8 mouse cellular contexts compared by ENCODE assay signal in genomic region chr11:115509773-115510506, GRCm38 (mm10). TPM values are rescaled to one million over a fixed set of nuclear protein-coding genes. Genes with fewer than 3 reads are reported as not detected.
DNase-seq lines count a peak whose midpoint lies in the region; ATAC-seq lines count a peak whose summit lies in the region.

No protein-coding gene starts in this region.

- H3K9ac ChIP-seq in hindbrain, embryonic 13.5 days, result peak overlapping the region; percentile 100
- H3K9ac ChIP-seq in midbrain, embryonic 13.5 days (replicated peaks), result peak overlapping the region; percentile 100

- peaks cover 71% of the 10 kb centered on the region for H3K4me1 ChIP-seq in embryonic facial prominence, embryonic 10.5 days
- peaks cover 72% of the 10 kb centered on the region for H3K4me1 ChIP-seq in hindbrain, embryonic 13.5 days (replicated peaks)
- H3K4me1 ChIP-seq in midbrain, embryonic 13.5 days (replicated peaks), result peaks cover 71% of the 10 kb centered on the region

- no peaks in the 10 kb centered on the region for H3K27me3 ChIP-seq in embryonic facial prominence, embryonic 10.5 days (replicated peaks; ENCODE audit: low read depth, poor library complexity, severe bottlenecking)
- no peaks in the 10 kb centered on the region for H3K27me3 ChIP-seq in hindbrain, embryonic 13.5 days
- no peaks in the 10 kb centered on the region for H3K27me3 ChIP-seq in midbrain, embryonic 13.5 days

- 51% methylated on average over 6 of the region's 6 CpGs for WGBS in embryonic facial prominence, embryonic 10.5 days
- 39% methylated on average over 6 of the region's 6 CpGs for WGBS in hindbrain, embryonic 13.5 days
- 33% methylated on average over 6 of the region's 6 CpGs for WGBS in midbrain, embryonic 13.5 days

- H3K9me3 ChIP-seq in embryonic facial prominence, embryonic 10.5 days, result no peaks in the 10 kb centered on the region
- no peaks in the 10 kb centered on the region for H3K9me3 ChIP-seq in hindbrain, embryonic 13.5 days
- H3K9me3 ChIP-seq in midbrain, embryonic 13.5 days, result no peaks in the 10 kb centered on the region

- peaks cover 35% of the 10 kb centered on the region for H3K36me3 ChIP-seq in embryonic facial prominence, embryonic 10.5 days (replicated peaks)
- H3K36me3 ChIP-seq in hindbrain, embryonic 13.5 days, result peaks cover 2% of the 10 kb centered on the region
- H3K36me3 ChIP-seq in midbrain, embryonic 13.5 days, result peaks cover 20% of the 10 kb centered on the region

- peak overlapping the region; percentile 61; the same call in 1 of the 2 replicates for H3K27ac ChIP-seq in embryonic facial prominence, embryonic 10.5 days (replicated peaks)
- no peak overlapping the region for H3K27ac ChIP-seq in hindbrain, embryonic 13.5 days
- peak overlapping the region; percentile 49 for H3K27ac ChIP-seq in midbrain, embryonic 13.5 days

- DNase-seq in lung, postnatal 10 days, result peak; percentile 22
- DNase-seq in lung, postnatal 14 days, result no peak
- DNase-seq in embryonic facial prominence, embryonic 10.5 days (ENCODE audit: low spot score), result peak; percentile 31
- DNase-seq in adrenal gland, postnatal 25 days, result no peak
- DNase-seq in left cerebral cortex, adult 8-10 months (ENCODE audit: low spot score in 2 of 2), result no peak
- no peak for DNase-seq in left cerebral cortex, adult 9 months (ENCODE audit: low spot score in 2 of 2)

- ATAC-seq in hindbrain, embryonic 13.5 days (ENCODE audit: low FRiP score), result no peak
- no peak for ATAC-seq in midbrain, embryonic 13.5 days

- H3K4me3 ChIP-seq in embryonic facial prominence, embryonic 10.5 days, result peak overlapping the region; percentile 92
- H3K4me3 ChIP-seq in hindbrain, embryonic 13.5 days, result peak overlapping the region; percentile 98
- H3K4me3 ChIP-seq in midbrain, embryonic 13.5 days (replicated peaks), result peak overlapping the region; percentile 100

- peak overlapping the region; percentile 80 for H3K4me2 ChIP-seq in hindbrain, embryonic 13.5 days
- peak overlapping the region; percentile 76 for H3K4me2 ChIP-seq in midbrain, embryonic 13.5 days (replicated peaks)

RNA-seq across cellular contexts. Expression of gene Jpt1, which starts 4.2 kb away (rescaled TPM):
- polyA plus RNA-seq in embryonic facial prominence, embryonic 10.5 days (2016; fragmentation: Nextera tagmentation; extraction: Ambion mirVana), result 592 and 614 TPM in 2 replicates
- polyA plus RNA-seq in hindbrain, embryonic 13.5 days (2015; fragmentation: Nextera tagmentation; extraction: Ambion mirVana), result 1,452 and 1,454 TPM in 2 replicates
- 1,462 and 1,532 TPM in 2 replicates for polyA plus RNA-seq in midbrain, embryonic 13.5 days (2015; fragmentation: Nextera tagmentation; extraction: Ambion mirVana)
- 91.7 and 92.8 TPM in 2 replicates for total RNA-seq in adrenal gland, postnatal 25 days (2021)
- total RNA-seq in left cerebral cortex, adult 8-10 months (2022), result 100 to 1,000 TPM; 125 to 152 (median 137) TPM

RNA-seq across cellular contexts. Expression of gene Nt5c, which starts 18.3 kb away (rescaled TPM):
- 90.9 and 92.2 TPM in 2 replicates for polyA plus RNA-seq in embryonic facial prominence, embryonic 10.5 days (2016; fragmentation: Nextera tagmentation; extraction: Ambion mirVana)
- 104 and 105 TPM in 2 replicates for polyA plus RNA-seq in hindbrain, embryonic 13.5 days (2015; fragmentation: Nextera tagmentation; extraction: Ambion mirVana)
- polyA plus RNA-seq in midbrain, embryonic 13.5 days (2015; fragmentation: Nextera tagmentation; extraction: Ambion mirVana), result 90.2 and 96.5 TPM in 2 replicates
- 131 and 151 TPM in 2 replicates for total RNA-seq in adrenal gland, postnatal 25 days (2021)
- 10 to 100 TPM; 58.4 to 66.1 (median 61.0) TPM for total RNA-seq in left cerebral cortex, adult 8-10 months (2022)

RNA-seq across cellular contexts. Expression of gene Sumo2, which starts 26.1 kb away (rescaled TPM):
- 1,425 and 1,473 TPM in 2 replicates for polyA plus RNA-seq in embryonic facial prominence, embryonic 10.5 days (2016; fragmentation: Nextera tagmentation; extraction: Ambion mirVana)
- 1,174 and 1,182 TPM in 2 replicates for polyA plus RNA-seq in hindbrain, embryonic 13.5 days (2015; fragmentation: Nextera tagmentation; extraction: Ambion mirVana)
- 1,358 and 1,460 TPM in 2 replicates for polyA plus RNA-seq in midbrain, embryonic 13.5 days (2015; fragmentation: Nextera tagmentation; extraction: Ambion mirVana)
- 254 and 263 TPM in 2 replicates for total RNA-seq in adrenal gland, postnatal 25 days (2021)
- total RNA-seq in left cerebral cortex, adult 8-10 months (2022), result 100 to 1,000 TPM; 262 to 316 (median 290) TPM

RNA-seq across cellular contexts. Expression of gene Armc7, which starts 34.5 kb away (rescaled TPM):
- 9.0 and 9.9 TPM in 2 replicates for polyA plus RNA-seq in embryonic facial prominence, embryonic 10.5 days (2016; fragmentation: Nextera tagmentation; extraction: Ambion mirVana)
- 16.9 and 18.0 TPM in 2 replicates for polyA plus RNA-seq in hindbrain, embryonic 13.5 days (2015; fragmentation: Nextera tagmentation; extraction: Ambion mirVana)
- polyA plus RNA-seq in midbrain, embryonic 13.5 days (2015; fragmentation: Nextera tagmentation; extraction: Ambion mirVana), result 17.4 and 17.8 TPM in 2 replicates
- total RNA-seq in adrenal gland, postnatal 25 days (2021), result 11.4 and 11.5 TPM in 2 replicates
- 10 to 100 TPM; 11.6 to 15.1 (median 13.4) TPM for total RNA-seq in left cerebral cortex, adult 8-10 months (2022)

RNA-seq across cellular contexts. Expression of gene Slc16a5, which starts 47.7 kb away (rescaled TPM):
- 0.28 and 0.34 TPM in 2 replicates for polyA plus RNA-seq in embryonic facial prominence, embryonic 10.5 days (2016; fragmentation: Nextera tagmentation; extraction: Ambion mirVana)
- 0.19 TPM in 1 of 2 replicates, not detected in the other for polyA plus RNA-seq in hindbrain, embryonic 13.5 days (2015; fragmentation: Nextera tagmentation; extraction: Ambion mirVana)
- polyA plus RNA-seq in midbrain, embryonic 13.5 days (2015; fragmentation: Nextera tagmentation; extraction: Ambion mirVana), result 0.09 and 0.13 TPM in 2 replicates
- total RNA-seq in adrenal gland, postnatal 25 days (2021), result not detected in 2 replicates
- total RNA-seq in left cerebral cortex, adult 8-10 months (2022), result not detected

Comparison
In these comparisons a context has a peak if more than half of its experiments do, and no peak if none do; other contexts are left out.
1. DNase-seq: peak in lung, postnatal 10 days (single experiment) and embryonic facial prominence, embryonic 10.5 days (single experiment); none in lung, postnatal 14 days (single experiment), adrenal gland, postnatal 25 days (single experiment), left cerebral cortex, adult 8-10 months (0 of 2) and left cerebral cortex, adult 9 months (0 of 2).
2. Peak in every context shown above with its lines, with median percentiles within 50 percentile points of each other: H3K4me3 ChIP-seq.